ENCODE assay signal across 8 mouse cellular contexts in genomic region chr3:85195068-85195481, GRCm38 (mm10).
DNase-seq lines count a peak whose midpoint lies in the region; ATAC-seq and TF ChIP-seq lines count a peak whose summit lies in the region.

No protein-coding gene starts in this region.

- H3K79me2 ChIP-seq in heart, adult 2 months (replicated peaks; ENCODE audit: control insufficient read depth, insufficient read depth, low read length): no peaks in the 10 kb centered on the region

- no peak for TF ChIP-seq CTCF in gastrocnemius, adult 2 months (IDR thresholded peaks at IDR 0.05)
- no peak for TF ChIP-seq CTCF in heart, adult 2 months (IDR thresholded peaks at IDR 0.05)

- H3K4me2 ChIP-seq in kidney, embryonic 14.5 days (replicated peaks; ENCODE audit: low read depth, low read length): no peak overlapping the region; the same call in 1 of the 2 replicates

- H3K27me3 ChIP-seq in heart, adult 2 months (ENCODE audit: control insufficient read depth, insufficient read depth, low read length): no peaks in the 10 kb centered on the region
- H3K27me3 ChIP-seq in kidney, embryonic 14.5 days (ENCODE audit: control insufficient read depth, insufficient read depth, low read length): no peaks in the 10 kb centered on the region

- peak overlapping the region; percentile 67 for H3K27ac ChIP-seq in gastrocnemius, adult 2 months
- H3K27ac ChIP-seq in heart, adult 2 months: peak overlapping the region; percentile 54
- H3K27ac ChIP-seq in kidney, embryonic 14.5 days (ENCODE audit: low read depth, low read length): no peak overlapping the region

- H3K36me3 ChIP-seq in heart, adult 2 months (ENCODE audit: control insufficient read depth, insufficient read depth, low read length): no peaks in the 10 kb centered on the region
- H3K36me3 ChIP-seq in kidney, embryonic 14.5 days (ENCODE audit: control insufficient read depth, insufficient read depth, low read length): no peaks in the 10 kb centered on the region

- peak overlapping the region; percentile 22 for H3K9ac ChIP-seq in heart, adult 2 months (ENCODE audit: low read depth, low read length)
- H3K9ac ChIP-seq in kidney, embryonic 14.5 days (ENCODE audit: low read depth, low read length): no peak overlapping the region

- 26% methylated on average over 8 of the region's 8 CpGs for WGBS in heart, adult 2 months
- 58% methylated on average over 8 of the region's 8 CpGs for WGBS in kidney, embryonic 14.5 days

- no peak for DNase-seq in gastrocnemius, adult 2 months
- DNase-seq in gastrocnemius, postnatal 36 days: no peak
- peak; percentile 44 to 58 for DNase-seq in heart, adult 2 months
- DNase-seq in lung, postnatal 36 days: peak; percentile 69
- DNase-seq in thymus, postnatal 4 days: peak; percentile 62
- no peak for DNase-seq in ovary, postnatal 36 days (ENCODE audit: low spot score)
- no peak for DNase-seq in frontal cortex, adult 2 months (ENCODE audit: extremely low spot score in 1 of 2, low spot score in 1 of 2)

- peak overlapping the region; percentile 55 for H3K4me3 ChIP-seq in gastrocnemius, adult 2 months
- H3K4me3 ChIP-seq in heart, adult 2 months: peak overlapping the region; percentile 40
- peak overlapping the region; percentile 1; the same call in 1 of the 2 replicates for H3K4me3 ChIP-seq in kidney, embryonic 14.5 days (ENCODE audit: low read length)

- no peak for TF ChIP-seq EP300 in heart, adult 2 months (IDR thresholded peaks at IDR 0.05; ENCODE audit: insufficient read depth, low read depth, low read length)

- ATAC-seq in kidney, embryonic 14.5 days (ENCODE audit: low FRiP score, low TSS enrichment): no peak

- H3K9me3 ChIP-seq in kidney, embryonic 14.5 days (ENCODE audit: control insufficient read depth, low read length): no peaks in the 10 kb centered on the region

- no peaks in the 10 kb centered on the region; the same call in 1 of the 2 replicates for H3K4me1 ChIP-seq in heart, adult 2 months (ENCODE audit: control insufficient read depth, insufficient read depth, low read length)
- no peaks in the 10 kb centered on the region for H3K4me1 ChIP-seq in kidney, embryonic 14.5 days (ENCODE audit: control insufficient read depth, insufficient read depth, low read length)

- intact Hi-C loops in gastrocnemius, adult 2 months (cut with DNase I): no loop called here
- intact Hi-C loops in gastrocnemius, postnatal 36 days (cut with DNase I): no loop called here
- intact Hi-C loops in heart, adult 2 months (cut with DNase I): no loop called here

- peak; percentile 68 for TF ChIP-seq POLR2A in heart, adult 2 months (IDR thresholded peaks at IDR 0.05; ENCODE audit: insufficient read depth, low read depth, low read length)

Comparison
In these comparisons a context has a peak if more than half of its experiments do, and no peak if none do; other contexts are left out.
1. DNase-seq: peak in heart, adult 2 months (2 of 2), lung, postnatal 36 days (single experiment) and thymus, postnatal 4 days (single experiment); none in gastrocnemius, adult 2 months (single experiment), gastrocnemius, postnatal 36 days (0 of 2), ovary, postnatal 36 days (single experiment) and frontal cortex, adult 2 months (0 of 2).
2. H3K4me3 ChIP-seq: peak in every context shown above with its lines; median percentile 55 in gastrocnemius, adult 2 months; 40 in heart, adult 2 months; 1 in kidney, embryonic 14.5 days.